Mouse (Mus musculus) heart, postnatal 25 days (tissue): Measurements from ENCODE around the gene Msto1. TPM values are rescaled to one million over a fixed set of nuclear protein-coding genes. Genes with fewer than 3 reads are reported as not detected.
"Not testable (repeated sequence)": the region's sequence is repeated elsewhere in the genome, so short reads cannot be mapped to it uniquely, and the experiment has no call there.

Source experiments
- DNase-seq: peaks from one replicate; pipeline ENCODE4 v3.0.0; 2022; ENCODE audit warnings: low spot score
- intact Hi-C: fragments of 180-260 bp; cut with DNase I; formaldehyde crosslinking; loops from one replicate; pipeline ENCODE4 v1.15.1; 2025
- total RNA-seq, 2 experiments: library from RNA; stranded (reverse); gene quantifications; 2 replicates each; pipeline ENCODE4 v1.2.3; 2021

The Msto1 gene
- total RNA-seq, result 10 to 100 TPM; 14.3 to 14.7 TPM

DNA sequence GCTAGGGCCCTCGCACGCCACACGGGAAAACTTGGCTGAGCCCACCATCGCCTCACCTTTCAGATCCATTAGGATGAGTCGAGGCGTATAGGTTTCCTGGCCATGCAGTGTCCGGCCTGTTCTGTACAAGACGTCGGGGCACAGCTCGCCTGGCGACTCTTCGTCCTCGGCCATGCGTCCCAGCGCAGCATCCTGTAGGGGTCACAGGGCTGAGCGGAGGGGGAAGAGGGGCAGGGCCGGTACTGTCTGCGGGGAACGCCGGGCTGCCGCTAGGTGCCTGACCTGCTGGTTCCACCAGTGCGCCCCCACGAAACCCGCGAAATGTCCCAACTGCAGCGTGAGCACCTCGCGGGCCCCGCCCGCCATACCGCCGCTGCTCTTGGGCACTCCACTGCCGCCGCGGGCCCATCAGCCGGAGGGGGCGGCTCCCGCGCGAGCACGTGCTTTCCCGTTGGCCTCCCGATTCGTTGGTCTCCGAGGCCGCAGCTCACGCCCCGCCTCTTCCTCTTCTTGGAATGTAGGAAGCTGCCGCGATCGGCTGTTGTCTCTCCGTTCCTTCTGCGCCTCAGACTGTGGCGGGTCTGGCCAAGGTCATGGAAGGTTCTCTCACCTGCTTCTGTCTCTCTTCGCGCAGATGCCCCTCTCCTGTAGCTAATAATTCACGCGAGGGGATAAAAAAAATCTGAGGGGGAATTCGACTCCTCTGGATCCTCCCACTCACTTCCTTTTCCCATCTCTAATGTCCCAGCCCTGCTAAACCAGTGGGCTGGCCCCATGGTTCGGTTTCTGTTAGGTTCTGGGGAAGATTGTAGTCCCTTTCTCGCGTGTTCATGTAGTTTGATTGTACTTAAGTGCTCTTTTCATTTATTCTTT, at the start of gene Msto1:
Gene Msto1, minus strand, starts transcription at position 489 of the 873 bp plus-strand sequence.
- peak; percentile 87 for DNase-seq
- intact Hi-C loops, result no loop called here

DNA sequence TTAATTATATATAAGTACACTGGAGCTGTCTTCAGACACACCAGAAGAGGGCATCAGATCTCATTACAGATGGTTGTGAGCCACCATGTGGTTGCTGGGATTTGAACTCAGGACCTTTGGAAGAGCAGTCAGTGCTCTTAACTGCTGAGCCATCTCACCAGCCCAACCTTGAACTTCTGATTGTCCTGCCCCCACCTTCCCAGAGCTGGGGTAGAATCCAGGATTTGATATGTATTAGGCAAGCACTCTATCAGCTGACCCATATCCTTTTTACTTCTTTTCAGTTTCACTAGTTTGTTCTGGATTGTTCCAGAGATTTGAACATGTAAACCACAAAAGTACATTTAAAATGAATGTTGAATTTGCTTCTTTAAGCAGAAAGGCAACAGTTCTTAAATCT, 49.4 kb upstream of the Msto1 start:
- intact Hi-C loops, DNase-seq: not testable (repeated sequence)

DNA sequence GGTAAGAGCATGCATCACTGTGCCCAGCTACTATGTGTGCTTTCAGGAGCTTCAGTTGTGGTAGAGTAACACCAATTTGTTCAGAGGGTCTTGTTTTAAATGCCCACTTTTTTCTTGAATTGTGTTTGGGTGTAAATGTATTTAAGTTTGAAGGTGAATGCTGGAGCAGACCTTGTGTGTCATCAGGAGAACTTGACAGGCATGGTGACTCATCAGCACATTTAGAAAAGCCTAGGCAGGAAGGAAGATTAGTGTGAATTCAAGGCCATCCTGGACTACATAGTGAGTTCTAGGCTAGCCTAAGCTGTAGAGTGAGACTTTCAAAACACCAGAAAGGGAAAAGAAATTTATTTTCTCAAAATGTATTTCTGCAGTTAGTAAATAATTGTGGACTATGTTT, 39.9 kb upstream of the Msto1 start:
- intact Hi-C loops, result no loop called here
- no peak for DNase-seq

DNA sequence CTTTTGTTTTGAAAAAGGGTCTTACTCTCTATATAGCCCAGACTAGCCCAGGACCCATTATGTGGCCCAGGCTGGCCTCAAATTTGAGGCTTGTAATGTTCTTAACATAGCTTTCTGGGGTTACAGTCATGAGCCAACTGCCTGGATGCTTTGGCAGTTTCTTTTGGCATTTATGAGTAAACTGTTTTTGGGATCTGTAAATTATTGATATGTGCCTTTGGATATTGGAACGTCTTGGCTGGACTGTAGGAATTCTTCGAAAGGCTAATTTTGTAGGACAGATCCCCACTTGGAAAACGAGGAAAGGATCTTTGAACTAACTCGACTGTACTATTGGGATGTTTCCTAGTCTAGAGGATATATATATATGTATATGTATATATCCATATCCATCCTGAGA, 39.4 kb upstream of the Msto1 start:
- intact Hi-C loops, result no loop called here
- no peak for DNase-seq

DNA sequence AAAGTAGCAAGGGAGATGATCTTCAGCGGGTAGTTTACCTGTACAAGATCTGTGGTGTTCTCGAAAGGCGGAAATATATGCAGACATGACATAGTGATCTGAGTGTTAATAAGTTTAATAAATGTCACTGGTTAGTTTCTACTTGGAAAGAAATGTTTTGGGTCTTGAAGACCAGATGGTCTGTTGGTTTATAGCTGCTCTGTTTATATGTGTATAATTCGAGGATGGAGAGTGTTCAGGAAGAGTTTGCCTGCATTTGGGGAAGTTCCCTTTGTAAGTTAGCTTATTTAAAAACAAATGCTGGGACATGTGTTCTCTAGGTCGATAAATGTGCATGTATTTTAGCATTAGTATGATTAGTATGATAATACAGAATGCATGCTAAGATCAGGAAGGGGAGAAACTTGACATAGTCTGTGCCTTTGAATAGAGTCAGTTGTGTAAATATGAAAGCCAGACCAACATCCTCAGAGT, 37.6 kb upstream of the Msto1 start:
- intact Hi-C loops, result no loop called here
- DNase-seq, result no peak

DNA sequence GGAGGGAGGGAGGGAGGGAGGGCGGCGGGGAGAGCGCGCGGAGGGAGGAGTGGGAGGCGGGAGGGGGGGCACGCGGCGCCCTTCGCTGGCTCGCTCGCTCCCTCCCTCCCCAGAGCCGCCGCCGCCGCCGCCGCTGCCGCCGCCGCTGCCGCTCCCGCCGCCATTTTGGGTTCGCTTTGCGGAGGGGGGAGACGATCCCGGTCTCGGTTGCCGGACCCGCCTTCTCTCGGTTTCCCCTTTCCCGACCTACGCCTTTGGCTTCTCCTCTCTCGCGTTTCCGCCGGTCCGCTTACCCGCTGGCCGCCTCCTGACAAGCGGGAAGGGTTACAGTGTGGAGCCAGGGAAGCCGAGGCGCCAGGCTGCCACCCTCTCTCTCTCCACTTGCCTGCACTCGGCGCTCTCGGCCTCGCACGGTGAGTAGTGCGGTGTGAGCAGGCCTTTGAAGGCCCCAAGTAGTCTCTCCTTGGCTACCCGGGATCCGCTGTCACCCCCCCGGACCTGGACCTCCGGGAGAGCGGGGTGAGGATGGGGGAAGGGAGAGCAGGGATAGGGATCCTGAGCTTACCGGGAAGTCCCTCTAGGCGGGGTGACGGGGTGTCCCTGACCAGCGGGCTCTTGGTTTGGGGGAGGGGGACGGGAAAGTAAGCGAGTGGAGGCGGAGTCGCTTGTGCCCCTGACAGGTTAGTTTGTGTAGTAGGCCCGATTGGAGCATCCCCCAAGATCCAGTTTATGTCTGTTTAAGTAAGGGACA, 37.0 kb upstream of the Msto1 start, which contains the start of the genes Ash1l and Dap3:
Gene Ash1l, plus strand, starts transcription at position 47 of the 751 bp plus-strand sequence.
Gene Dap3, minus strand, starts transcription at position 606 of the 751 bp plus-strand sequence.
- intact Hi-C loops, result no loop called here

DNA sequence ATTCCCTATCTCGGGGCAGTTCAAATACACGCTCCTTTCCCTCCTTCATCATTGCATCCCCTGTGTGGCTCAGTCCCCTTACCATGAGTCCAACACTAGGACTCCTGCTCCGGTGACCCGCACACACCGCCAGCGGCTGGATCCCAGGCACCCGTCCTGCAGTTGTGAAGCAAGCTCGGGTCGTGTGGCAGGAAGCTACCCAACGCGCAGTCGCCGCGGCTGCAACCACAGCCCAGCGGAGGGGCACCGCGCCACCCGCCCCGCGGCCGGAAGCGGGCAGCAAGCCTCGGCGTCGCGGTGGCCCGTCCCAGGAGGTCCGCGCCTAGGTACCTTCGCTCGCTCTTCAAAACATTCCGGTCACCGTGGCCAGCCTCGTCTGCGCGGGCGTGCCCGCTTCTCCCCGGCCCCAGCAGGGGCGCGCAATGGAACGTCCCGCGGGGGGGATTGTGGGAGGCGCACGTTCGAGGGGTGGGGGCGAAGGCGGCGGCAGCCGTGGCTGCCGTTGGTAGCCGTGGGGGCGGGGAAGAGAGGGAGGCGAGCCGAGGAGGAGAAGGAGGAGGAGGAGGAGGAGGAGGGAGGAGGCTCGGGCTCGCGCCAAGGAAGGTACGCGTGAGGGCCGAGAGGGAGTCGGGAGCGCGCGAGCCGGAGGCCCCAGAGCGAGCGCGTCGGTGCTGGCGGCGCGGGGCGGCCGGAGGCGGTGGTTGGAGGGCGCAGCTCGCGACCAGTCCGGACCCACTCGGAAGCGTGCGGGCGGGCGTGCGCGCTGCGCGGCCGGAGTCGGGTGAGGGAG, 36.2 kb upstream of the Msto1 start:
- intact Hi-C loops, result no loop called here
- DNase-seq, result peak; percentile 84

More for the DNA sequence above, 37.0 kb upstream of the Msto1 start, which contains the start of the genes Ash1l and Dap3:
- DNase-seq, result peak; percentile 51

DNA sequence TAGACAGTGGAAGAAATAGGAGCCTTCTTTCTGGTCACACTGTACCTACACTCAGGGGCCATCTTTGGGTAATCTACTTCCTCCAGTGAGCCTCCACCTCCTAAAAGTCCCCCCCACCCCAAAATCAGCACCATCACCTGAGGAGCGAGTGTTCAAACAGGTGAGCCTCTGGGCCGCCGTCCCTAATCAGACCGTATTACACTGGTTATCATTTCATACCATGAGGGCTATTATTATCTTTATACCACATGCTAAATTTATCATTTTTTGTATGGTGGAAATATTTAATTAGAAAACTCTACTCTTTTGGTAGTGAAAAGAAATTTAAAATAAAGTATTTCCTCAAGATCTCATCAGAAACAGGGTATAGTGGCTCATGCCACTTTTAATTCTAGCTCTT, 30.3 kb upstream of the Msto1 start:
- DNase-seq, result no peak
- intact Hi-C loops, result loop anchor here (5.0 kb wide), 1 partner anchor 48 kb away; no protein-coding TSS in a partner anchor

DNA sequence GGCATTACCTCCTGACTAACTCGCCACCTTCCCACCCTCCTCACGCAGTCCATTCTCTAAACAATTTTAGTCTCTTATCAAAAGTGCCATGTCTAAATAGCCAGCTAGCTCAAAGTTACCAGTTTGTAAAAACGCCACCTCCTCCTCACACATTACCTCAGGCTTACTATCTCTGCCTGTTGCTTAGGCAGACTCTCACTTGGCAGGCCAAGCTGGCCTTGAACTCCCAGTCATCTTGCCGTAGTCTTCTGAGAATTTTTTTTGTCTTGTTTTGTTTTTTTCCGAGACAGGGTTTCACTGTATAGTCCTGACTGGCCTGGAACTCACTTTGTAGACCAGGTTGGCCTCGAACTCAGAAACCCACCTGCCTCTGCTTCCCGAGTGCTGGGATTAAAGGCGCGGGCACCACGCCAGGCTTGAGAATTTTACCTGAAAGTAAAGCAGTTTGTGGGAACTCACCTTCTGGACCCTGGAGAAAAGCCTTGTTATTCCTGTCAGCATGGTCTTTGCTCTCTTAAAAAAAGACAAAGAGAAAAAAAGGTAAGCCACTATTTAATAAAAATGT, 28.6 kb upstream of the Msto1 start:
- no peak for DNase-seq
- intact Hi-C loops, result loop anchor here (5.0 kb wide), 1 partner anchor 50 kb away; no protein-coding TSS in a partner anchor

DNA sequence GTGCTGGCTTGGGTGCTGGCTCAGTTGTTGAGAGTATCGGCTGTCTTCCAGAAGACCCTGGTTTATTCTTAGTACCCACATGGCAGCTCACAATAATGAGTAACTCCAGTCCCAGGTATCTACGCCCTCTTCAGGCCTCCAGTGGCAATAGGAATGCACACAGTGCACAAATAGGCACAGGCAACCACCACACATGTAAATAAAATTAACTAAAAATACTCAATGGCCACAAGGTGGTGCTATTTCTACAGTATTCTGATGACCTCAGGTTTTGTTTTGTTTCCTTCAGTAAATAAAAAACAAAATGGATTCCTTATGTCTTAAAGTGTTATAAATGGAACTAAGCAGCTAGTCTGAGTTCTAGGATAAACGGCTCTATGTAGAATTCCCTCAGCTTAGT, 25.9 kb upstream of the Msto1 start:
- DNase-seq, result no peak
- intact Hi-C loops, result loop anchor here (2.0 to 5.0 kb wide), 2 partner anchors 53 to 89 kb away; no protein-coding TSS in a partner anchor

DNA sequence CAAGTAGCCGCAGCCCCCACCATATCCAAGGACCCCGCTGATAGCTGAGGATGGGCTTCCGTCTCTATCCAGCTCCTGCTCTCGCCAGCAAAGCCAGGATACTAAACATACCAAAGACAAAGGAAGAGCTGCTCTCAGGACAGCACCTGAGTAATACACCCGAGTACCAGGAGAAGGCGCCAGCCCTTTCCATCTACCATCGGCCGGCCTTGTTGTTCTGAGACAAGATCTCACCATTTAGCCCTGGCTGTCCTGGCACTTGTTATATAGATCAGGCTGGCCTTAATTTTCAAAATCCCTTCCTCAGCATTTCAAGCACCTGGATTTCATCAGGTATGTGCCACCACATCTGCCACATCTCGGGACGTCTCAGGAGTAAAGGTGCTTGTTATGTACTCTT, 25.3 kb upstream of the Msto1 start:
- DNase-seq, result no peak
- intact Hi-C loops, result no loop called here

DNA sequence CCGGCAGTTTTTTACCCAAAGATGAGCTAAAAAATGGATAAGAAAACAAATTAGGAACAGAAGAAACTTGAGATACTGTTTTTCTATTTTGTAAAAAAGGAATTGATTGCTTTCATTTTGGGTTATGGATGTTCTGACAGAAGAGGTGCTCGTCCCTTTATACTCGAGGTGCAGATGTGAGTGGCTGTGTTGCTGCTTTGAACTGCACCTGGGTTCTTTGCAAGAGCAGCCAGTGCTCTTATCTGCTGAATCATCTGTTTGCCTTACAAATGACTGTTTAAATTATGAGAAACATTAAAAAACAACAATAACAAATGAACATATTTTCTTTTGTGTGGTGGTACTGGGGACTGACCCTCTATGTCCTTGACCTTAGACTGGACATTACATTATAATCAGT, 15.7 kb upstream of the Msto1 start:
- no peak for DNase-seq
- intact Hi-C loops, result no loop called here

DNA sequence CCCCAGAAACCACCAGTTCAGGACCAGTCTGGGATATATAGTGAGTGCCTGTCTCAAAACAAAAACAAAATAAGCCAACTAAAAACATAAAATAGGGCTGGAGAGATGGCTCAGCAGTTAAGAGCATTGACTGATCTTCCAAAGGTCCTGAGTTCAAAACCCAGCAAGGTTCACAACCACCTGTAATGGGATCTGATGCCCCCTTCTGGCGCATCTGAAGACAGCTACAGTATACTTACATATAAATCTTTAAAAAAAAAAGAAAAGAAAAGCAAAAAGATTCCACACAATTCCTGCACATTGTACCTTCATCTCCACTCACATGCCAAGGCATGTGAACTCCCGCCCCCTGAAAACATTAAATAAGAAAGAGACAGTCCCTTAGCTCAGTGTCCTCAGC, 11.9 kb upstream of the Msto1 start:
- intact Hi-C loops, result no loop called here
- DNase-seq, result no peak

DNA sequence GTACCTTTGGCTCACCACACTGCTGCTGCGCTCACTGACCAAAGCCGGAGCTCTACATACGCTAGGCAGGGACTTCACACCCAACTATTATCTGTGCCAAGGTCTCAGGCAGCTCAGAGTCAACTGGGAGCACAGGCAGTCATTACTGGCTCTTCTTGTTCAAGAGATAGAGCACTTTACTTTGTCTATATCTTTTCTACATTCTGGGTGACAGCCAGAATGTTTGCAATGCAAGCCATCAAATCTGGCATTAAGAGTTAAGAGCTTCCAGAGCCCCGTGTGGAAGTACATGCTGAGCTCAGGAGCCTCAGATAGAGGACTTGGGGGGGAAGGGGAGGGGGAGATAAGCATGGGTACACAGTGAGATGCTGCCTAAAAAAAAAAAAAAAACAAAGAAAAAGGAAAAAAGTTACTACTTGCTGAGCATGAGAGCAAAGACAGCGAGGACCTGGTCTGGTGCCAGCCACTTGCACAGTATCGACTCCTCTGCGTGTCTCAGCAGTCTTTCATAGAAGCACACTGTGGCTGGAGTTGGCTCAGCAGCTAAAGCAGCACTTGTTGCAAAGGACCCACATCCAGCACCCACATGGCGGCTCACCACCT, 10.3 kb upstream of the Msto1 start:
- intact Hi-C loops, result no loop called here
- DNase-seq, result no peak

DNA sequence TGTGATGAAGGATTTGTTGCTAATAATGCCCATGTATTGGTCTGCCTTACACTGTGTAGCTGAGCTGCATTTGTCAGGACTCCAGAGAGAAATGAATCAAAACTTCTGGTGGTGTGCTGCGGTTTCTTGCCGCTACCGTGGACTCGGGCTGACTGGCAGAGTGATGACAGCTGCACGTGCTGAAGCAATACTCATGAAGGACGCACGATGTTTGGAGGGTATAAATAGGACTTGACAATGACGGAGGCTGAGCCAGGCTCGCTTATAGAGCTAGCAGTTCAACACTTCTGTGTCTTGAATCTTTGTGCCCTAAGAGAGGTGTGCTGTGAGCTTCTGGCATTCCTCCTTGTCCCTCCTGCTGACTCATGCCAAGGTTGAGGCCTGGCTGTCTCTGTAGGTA, 7.6 kb upstream of the Msto1 start:
- no peak for DNase-seq
- intact Hi-C loops, result no loop called here

DNA sequence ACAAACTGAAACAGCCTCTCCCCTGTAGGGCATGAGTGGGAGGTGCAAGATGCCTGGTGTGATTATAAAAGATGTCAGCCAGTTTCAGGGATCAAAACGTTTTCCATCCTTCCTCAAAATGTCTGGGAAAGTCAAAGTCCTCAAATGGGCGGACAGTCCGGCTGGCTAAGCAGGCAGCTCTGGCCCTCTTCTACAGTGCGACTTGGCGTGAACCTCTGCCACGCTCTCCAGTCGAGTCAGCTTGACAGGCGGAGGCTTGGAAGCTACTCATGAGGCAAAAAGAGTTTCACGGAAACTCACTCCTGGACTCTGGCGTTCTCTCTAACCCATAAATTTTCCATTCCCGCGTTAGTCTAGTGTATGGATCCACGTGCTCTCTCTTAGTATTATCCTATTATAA, 5.2 kb upstream of the Msto1 start:
- intact Hi-C loops, result no loop called here
- no peak for DNase-seq

DNA sequence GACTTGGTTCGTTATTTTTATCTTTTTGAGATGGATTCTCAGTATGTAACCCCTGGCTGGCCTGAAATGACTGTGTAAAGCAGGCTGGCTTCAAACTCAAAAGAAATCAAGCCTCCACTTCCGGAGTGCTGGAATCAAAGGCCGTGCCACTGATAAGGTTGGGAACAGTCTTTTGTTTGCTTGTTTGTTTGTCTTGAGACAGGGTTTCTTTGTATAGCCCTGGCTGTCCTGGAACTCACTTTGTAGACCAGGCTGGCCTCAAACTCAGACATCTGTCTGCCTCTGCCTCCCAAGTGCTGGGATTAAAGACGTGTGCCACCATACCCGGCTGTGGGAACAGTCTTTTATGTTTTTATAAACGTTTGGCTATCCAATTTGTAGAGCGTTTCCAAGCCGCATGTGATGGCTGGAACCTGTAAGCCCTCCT, 598 bp upstream of the Msto1 start:
- intact Hi-C loops, result no loop called here
- no peak for DNase-seq

DNA sequence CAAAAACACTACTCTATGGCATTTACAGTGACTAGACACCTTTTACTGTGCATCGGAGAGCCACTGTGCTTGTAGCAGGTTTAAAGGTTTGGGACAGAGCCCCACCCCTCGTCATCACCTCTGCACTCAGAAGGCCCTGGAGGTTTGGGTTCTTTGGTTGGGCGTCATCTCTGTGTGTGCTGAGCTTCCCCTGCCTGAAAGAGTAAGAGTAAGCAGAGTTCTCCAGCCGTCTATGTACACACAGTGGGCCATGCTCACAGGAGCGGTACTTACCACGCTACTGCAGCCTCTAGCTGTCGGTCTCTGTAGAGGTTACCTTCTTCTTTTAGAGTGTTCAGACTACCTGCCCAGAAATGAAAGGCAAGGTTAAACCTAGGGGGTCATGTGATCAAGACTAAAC, 1.2 kb downstream of the Msto1 start:
- intact Hi-C loops, result no loop called here
- no peak for DNase-seq
